Mouse (Mus musculus) forebrain, embryonic 15.5 days (tissue): ENCODE measurements around the gene Mpi. TPM values are rescaled to one million over a fixed set of nuclear protein-coding genes. Genes with fewer than 3 reads are reported as not detected.
A peak's percentile ranks its signal among the peaks of the same experiment; 100 is the strongest.

Experiments used
- ATAC-seq: fragments of 200-750 bp; cut with Nextera tagmentation; replicated peaks from 2 replicates; pipeline ENCODE4 v1.8.0; 2017; ENCODE audit warnings: mild to moderate bottlenecking, moderate TSS enrichment, moderate library complexity
- H3K27ac ChIP-seq: fragments of 300-500 bp; sonication (generic); replicated peaks from 2 replicates; pipeline ENCODE4 v1.5.1; 2015; ENCODE audit warnings: mild to moderate bottlenecking, inconsistent platforms
- H3K27me3 ChIP-seq: fragments of 300-500 bp; sonication (generic); 2 replicates; pipeline ENCODE4 v1.6.1; 2015; ENCODE audit warnings: inconsistent platforms
- H3K36me3 ChIP-seq: fragments of 300-500 bp; sonication (generic); 2 replicates; pipeline ENCODE4 v1.6.1; 2015; ENCODE audit warnings: mild to moderate bottlenecking, inconsistent platforms
- H3K4me1 ChIP-seq: fragments of 300-500 bp; sonication (generic); 2 replicates; pipeline ENCODE4 v1.6.1; 2015; ENCODE audit warnings: inconsistent platforms
- H3K4me2 ChIP-seq: fragments of 300-500 bp; sonication (generic); replicated peaks from 2 replicates; pipeline ENCODE4 v1.6.1; 2015; ENCODE audit warnings: mild to moderate bottlenecking, inconsistent platforms
- H3K4me3 ChIP-seq: fragments of 300-500 bp; sonication (generic); 2 replicates; pipeline ENCODE4 v1.5.1; 2015; ENCODE audit warnings: mild to moderate bottlenecking, inconsistent platforms
- H3K9ac ChIP-seq: fragments of 300-500 bp; sonication (generic); replicated peaks from 2 replicates; pipeline ENCODE4 v1.6.1; 2015; ENCODE audit warnings: mild to moderate bottlenecking, inconsistent platforms
- H3K9me3 ChIP-seq: fragments of 300-500 bp; sonication (generic); 2 replicates; pipeline ENCODE4 v1.6.1; 2016; ENCODE audit warnings: inconsistent platforms
- whole genome bisulfite sequencing: fragments of 180-500 bp; shearing (Covaris S2); methylation state at CpG from one replicate; pipeline ENCODE4 v1.1.7; 2015; ENCODE audit warnings: mixed read lengths; 5-methylcytosine and 5-hydroxymethylcytosine counted together
- polyA plus RNA-seq: library from polyadenylated mRNA; unstranded; fragments of >200 nt; fragmentation: Nextera tagmentation; extraction: Ambion mirVana; gene quantifications from 2 replicates; pipeline ENCODE4 v1.2.1, GENCODE M21; 2015

The Mpi gene
- polyA plus RNA-seq, 1 experiment from 2014 or later, result 62.9 TPM

- no peaks in the 10 kb centered on the region for H3K36me3 ChIP-seq
- H3K4me2 ChIP-seq, result peak within 1 kb of the TSS; percentile 69
- WGBS, result under 1% methylated on average over 86 of the region's 95 CpGs
- H3K9ac ChIP-seq, result peak within 1 kb of the TSS; percentile 96
- peak within 1 kb of the TSS; percentile 84 for H3K27ac ChIP-seq
- H3K4me3 ChIP-seq, result peak within 1 kb of the TSS; percentile 91
- no peaks in the 10 kb centered on the region for H3K9me3 ChIP-seq
- peaks cover 42% of the 10 kb centered on the region for H3K4me1 ChIP-seq
- no peaks in the 10 kb centered on the region for H3K27me3 ChIP-seq
- ATAC-seq, result peak; percentile 96
Observed at GRCm38 (mm10) chr9:57521056-57521911, 31.3 kb downstream of the Mpi start, which contains the start of gene Cox5a. TSS of gene Cox5a (plus strand) at chr9:57521274.

GRCm38 (mm10) chr9:57520375-57521055 is 32.0 kb downstream of the Mpi start:
- peaks cover 38% of the 10 kb centered on the region for H3K4me1 ChIP-seq
- H3K4me3 ChIP-seq, result peak overlapping the region; percentile 91
- peak overlapping the region; percentile 84 for H3K27ac ChIP-seq
- H3K9ac ChIP-seq, result peak overlapping the region; percentile 96
- WGBS, result 23% methylated on average over 16 of the region's 16 CpGs
- ATAC-seq, result peak; percentile 48
- no peaks in the 10 kb centered on the region for H3K9me3 ChIP-seq
- no peaks in the 10 kb centered on the region for H3K36me3 ChIP-seq
- peak overlapping the region; percentile 69 for H3K4me2 ChIP-seq
- no peaks in the 10 kb centered on the region for H3K27me3 ChIP-seq

- 13% methylated on average over 3 of the region's 3 CpGs for WGBS
Observed at GRCm38 (mm10) chr9:57517113-57517512, 35.5 kb downstream of the Mpi start.

GRCm38 (mm10) chr9:57510577-57510976 is 42.0 kb downstream of the Mpi start:
- H3K27ac ChIP-seq, result no peak overlapping the region
- no peak overlapping the region for H3K4me3 ChIP-seq
- H3K4me2 ChIP-seq, result no peak overlapping the region
- no peaks in the 10 kb centered on the region for H3K9me3 ChIP-seq
- no peak overlapping the region for H3K9ac ChIP-seq
- no peaks in the 10 kb centered on the region for H3K36me3 ChIP-seq
- H3K4me1 ChIP-seq, result peaks cover 9% of the 10 kb centered on the region
- 68% methylated on average over 2 of the region's 2 CpGs for WGBS
- no peak for ATAC-seq
- peaks cover 10% of the 10 kb centered on the region; the same call in 1 of the 2 replicates for H3K27me3 ChIP-seq

More at GRCm38 (mm10) chr9:57517113-57517512, 35.5 kb downstream of the Mpi start:
- Histone ChIP-seq H3K4me2 (no peak overlapping the region), H3K27ac (peak overlapping the region; percentile 62), H3K4me1 (peaks cover 7% of the 10 kb centered on the region), H3K4me3 (no peak overlapping the region), H3K9me3 (no peaks in the 10 kb centered on the region), H3K36me3 (no peaks in the 10 kb centered on the region), H3K27me3 (no peaks in the 10 kb centered on the region), H3K9ac (no peak overlapping the region)
- no peak for ATAC-seq

GRCm38 (mm10) chr9:57505700-57506099 is 46.9 kb downstream of the Mpi start:
- Histone ChIP-seq H3K9me3 (no peaks in the 10 kb centered on the region), H3K4me1 (peaks cover 57% of the 10 kb centered on the region), H3K9ac (no peak overlapping the region; the same call in 1 of the 2 replicates), H3K36me3 (no peaks in the 10 kb centered on the region), H3K27ac (peak overlapping the region; percentile 79), H3K27me3 (peaks cover 34% of the 10 kb centered on the region), H3K4me3 (0 out of 2 replicates have a peak overlapping the region, but pooled peaks have one; percentile 46), H3K4me2 (peak overlapping the region; percentile 90; the same call in 1 of the 2 replicates)
- 6% methylated on average over 8 of the region's 8 CpGs for WGBS
- peak; percentile 58 for ATAC-seq

- H3K4me1 ChIP-seq, result peaks cover 62% of the 10 kb centered on the region
- H3K36me3 ChIP-seq, result no peaks in the 10 kb centered on the region
- no peaks in the 10 kb centered on the region for H3K9me3 ChIP-seq
- H3K27ac ChIP-seq, result peak overlapping the region; percentile 79
- H3K4me3 ChIP-seq, result peak overlapping the region; percentile 46
- H3K27me3 ChIP-seq, result peaks cover 34% of the 10 kb centered on the region
- WGBS, result 51% methylated on average over 10 of the region's 10 CpGs
- no peak overlapping the region for H3K9ac ChIP-seq
- no peak for ATAC-seq
- H3K4me2 ChIP-seq, result peak overlapping the region; percentile 90
Observed at GRCm38 (mm10) chr9:57504891-57505290, 47.7 kb downstream of the Mpi start.

GRCm38 (mm10) chr9:57504381-57504700 is 48.2 kb downstream of the Mpi start:
- Histone ChIP-seq H3K27ac (peak overlapping the region; percentile 94), H3K9ac (peak overlapping the region; percentile 50), H3K36me3 (no peaks in the 10 kb centered on the region), H3K9me3 (no peaks in the 10 kb centered on the region), H3K4me2 (peak overlapping the region; percentile 90), H3K4me3 (peak overlapping the region; percentile 46), H3K27me3 (peaks cover 34% of the 10 kb centered on the region), H3K4me1 (peaks cover 66% of the 10 kb centered on the region)
- ATAC-seq, result peak; percentile 42
- under 1% methylated on average over 34 of the region's 34 CpGs for WGBS

GRCm38 (mm10) chr9:57503622-57504380 is 48.8 kb downstream of the Mpi start, which contains the start of gene Rpp25:
TSS of gene Rpp25 (plus strand) at chr9:57504026.
- ATAC-seq, result peak; percentile 55
- peak within 1 kb of the TSS; percentile 90 for H3K4me2 ChIP-seq
- no peaks in the 10 kb centered on the region for H3K36me3 ChIP-seq
- H3K4me1 ChIP-seq, result peaks cover 68% of the 10 kb centered on the region
- H3K4me3 ChIP-seq, result peak within 1 kb of the TSS; percentile 46
- WGBS, result under 1% methylated on average over 46 of the region's 46 CpGs
- no peaks in the 10 kb centered on the region for H3K9me3 ChIP-seq
- H3K9ac ChIP-seq, result peak within 1 kb of the TSS; percentile 50
- peak within 1 kb of the TSS; percentile 94 for H3K27ac ChIP-seq
- H3K27me3 ChIP-seq, result peaks cover 34% of the 10 kb centered on the region

- H3K4me1 ChIP-seq, result peaks cover 76% of the 10 kb centered on the region
Observed at GRCm38 (mm10) chr9:57502911-57503621, 49.5 kb downstream of the Mpi start.

GRCm38 (mm10) chr9:57501861-57502260 is 50.7 kb downstream of the Mpi start:
- Histone ChIP-seq H3K27me3 (peaks cover 34% of the 10 kb centered on the region), H3K27ac (peak overlapping the region; percentile 94), H3K9me3 (no peaks in the 10 kb centered on the region), H3K9ac (peak overlapping the region; percentile 28), H3K4me1 (peaks cover 80% of the 10 kb centered on the region), H3K4me3 (peak overlapping the region; percentile 46), H3K36me3 (no peaks in the 10 kb centered on the region), H3K4me2 (peak overlapping the region; percentile 90)
- peak; percentile 84 for ATAC-seq
- WGBS, result 1% methylated on average over 20 of the region's 20 CpGs

More at GRCm38 (mm10) chr9:57502911-57503621, 49.5 kb downstream of the Mpi start:
- peaks cover 34% of the 10 kb centered on the region for H3K27me3 ChIP-seq
- H3K27ac ChIP-seq, result peak overlapping the region; percentile 94
- no peak for ATAC-seq
- H3K36me3 ChIP-seq, result no peaks in the 10 kb centered on the region
- H3K4me3 ChIP-seq, result peak overlapping the region; percentile 46
- peak overlapping the region; percentile 90 for H3K4me2 ChIP-seq
- H3K9me3 ChIP-seq, result no peaks in the 10 kb centered on the region
- WGBS, result 7% methylated on average over 23 of the region's 23 CpGs
- H3K9ac ChIP-seq, result peak overlapping the region; percentile 50

GRCm38 (mm10) chr9:57501452-57501851 is 51.1 kb downstream of the Mpi start:
- peaks cover 32% of the 10 kb centered on the region for H3K27me3 ChIP-seq
- no peaks in the 10 kb centered on the region for H3K9me3 ChIP-seq
- peaks cover 80% of the 10 kb centered on the region for H3K4me1 ChIP-seq
- peak overlapping the region; percentile 46 for H3K4me3 ChIP-seq
- no peaks in the 10 kb centered on the region for H3K36me3 ChIP-seq
- H3K27ac ChIP-seq, result peak overlapping the region; percentile 94
- H3K4me2 ChIP-seq, result peak overlapping the region; percentile 90
- H3K9ac ChIP-seq, result peak overlapping the region; percentile 28
- 2% methylated on average over 13 of the region's 13 CpGs for WGBS
- peak; percentile 11 for ATAC-seq
